Mouse (Mus musculus): ENCODE results near the gene Spag8.

Spag8 gene

DNA sequence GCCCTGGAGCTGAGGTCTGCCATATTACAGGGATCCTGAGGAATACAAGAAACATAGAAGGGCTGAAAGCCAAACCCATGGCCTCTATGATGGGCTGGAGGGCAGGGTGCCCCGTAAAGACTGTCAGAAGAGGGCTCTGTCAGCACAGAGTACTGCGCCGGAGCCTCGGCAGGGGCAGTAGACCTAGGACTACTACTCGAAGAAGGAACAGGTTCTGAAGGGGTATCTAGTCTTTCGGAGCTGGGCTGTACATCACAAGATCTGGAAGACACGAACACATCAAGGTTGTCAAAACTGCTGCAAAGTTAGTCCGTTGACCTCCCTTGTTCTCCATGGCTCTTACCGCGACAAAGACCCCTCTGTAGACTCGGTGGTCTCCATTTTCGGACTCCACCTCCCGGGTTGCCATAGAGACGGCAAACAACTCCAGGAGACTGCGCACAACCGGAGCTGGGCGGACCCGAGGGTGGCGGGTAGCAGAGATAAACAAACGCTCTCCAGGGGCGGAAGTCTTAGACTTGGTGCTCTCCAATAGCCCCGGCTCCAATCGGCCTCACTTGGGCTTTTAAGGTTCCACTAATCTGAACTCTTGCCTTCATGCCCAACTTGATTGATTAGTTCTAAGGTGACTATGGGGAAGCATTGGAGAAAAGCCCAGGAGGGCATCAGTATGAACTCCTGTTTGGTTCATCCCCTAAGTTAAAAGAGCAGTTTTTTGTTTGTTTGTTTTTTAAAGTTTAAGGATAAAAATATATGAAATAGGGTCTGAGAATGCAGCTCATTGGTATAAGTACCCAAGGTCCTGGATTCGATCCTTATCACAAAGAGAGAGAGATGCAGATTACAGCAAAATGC, at the start of gene Spag8:
Gene Spag8 (minus strand): TSS at position 434 of the 855 bp plus-strand sequence.
- DNase-seq, result no peak

DNA sequence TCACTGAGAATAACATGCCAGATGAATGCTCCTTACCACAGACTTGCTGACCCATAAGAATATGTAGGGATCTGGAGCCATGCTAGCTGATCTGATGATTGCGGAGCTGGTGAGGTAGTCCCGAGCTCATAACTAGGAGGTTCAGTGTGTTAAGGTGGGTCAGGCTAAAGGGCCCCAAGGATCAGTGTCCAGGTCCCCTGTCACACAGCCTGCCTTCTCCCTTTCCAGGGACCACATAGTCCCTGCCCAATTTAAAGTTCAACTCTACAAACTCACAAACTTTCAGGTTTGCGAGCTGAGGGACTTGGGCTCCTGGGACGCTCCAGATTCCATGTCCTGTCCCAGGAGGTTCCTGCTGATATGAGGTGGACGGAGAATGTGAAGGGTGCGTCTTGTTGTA, 47.3 kb upstream of the Spag8 start, which contains the start of gene Olfr70:
Gene Olfr70 (minus strand): TSS at position 101 of the 400 bp plus-strand sequence.
- DNase-seq, result no peak

DNA sequence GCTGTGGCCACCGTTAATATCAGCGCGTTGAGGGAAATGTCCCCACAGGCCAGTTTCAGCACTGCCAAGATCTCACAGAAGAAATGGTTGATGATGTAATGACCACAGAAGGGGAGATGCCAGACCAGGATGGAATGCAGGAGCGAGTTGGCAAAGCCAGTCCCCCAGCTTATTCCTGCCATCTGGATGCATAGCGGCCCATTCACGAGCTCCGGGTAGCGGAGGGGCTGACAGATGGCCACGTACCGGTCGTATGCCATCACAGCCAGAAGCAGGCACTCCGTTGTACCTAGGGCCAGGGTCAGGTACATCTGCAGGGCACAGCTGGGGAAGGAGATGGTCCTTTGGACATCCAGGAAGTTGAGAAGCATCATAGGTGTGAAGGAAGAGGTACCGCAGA, 43.2 kb upstream of the Spag8 start:
- DNase-seq, result peak; percentile 49

DNA sequence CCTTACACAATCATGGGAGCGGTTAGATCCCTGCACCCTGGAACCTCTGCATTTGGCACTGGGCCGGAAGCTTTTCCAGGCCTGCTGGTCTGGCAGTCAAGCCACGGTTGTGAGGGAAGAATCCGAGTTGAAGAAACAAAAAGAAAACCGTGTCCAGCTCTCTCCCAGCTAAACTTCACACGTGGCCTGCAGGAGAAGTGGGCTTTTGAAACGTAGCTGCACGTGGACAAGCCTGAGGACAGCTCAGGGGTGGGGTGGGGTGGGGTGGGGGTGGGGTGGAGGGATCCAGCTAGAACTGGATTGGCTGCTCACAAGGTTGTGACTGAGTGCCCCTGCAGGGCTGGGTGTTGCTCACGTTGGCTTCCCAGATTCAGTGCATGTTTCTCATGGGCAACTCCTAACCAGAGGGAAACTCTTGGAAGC, 41.9 kb upstream of the Spag8 start:
- no peak for DNase-seq

DNA sequence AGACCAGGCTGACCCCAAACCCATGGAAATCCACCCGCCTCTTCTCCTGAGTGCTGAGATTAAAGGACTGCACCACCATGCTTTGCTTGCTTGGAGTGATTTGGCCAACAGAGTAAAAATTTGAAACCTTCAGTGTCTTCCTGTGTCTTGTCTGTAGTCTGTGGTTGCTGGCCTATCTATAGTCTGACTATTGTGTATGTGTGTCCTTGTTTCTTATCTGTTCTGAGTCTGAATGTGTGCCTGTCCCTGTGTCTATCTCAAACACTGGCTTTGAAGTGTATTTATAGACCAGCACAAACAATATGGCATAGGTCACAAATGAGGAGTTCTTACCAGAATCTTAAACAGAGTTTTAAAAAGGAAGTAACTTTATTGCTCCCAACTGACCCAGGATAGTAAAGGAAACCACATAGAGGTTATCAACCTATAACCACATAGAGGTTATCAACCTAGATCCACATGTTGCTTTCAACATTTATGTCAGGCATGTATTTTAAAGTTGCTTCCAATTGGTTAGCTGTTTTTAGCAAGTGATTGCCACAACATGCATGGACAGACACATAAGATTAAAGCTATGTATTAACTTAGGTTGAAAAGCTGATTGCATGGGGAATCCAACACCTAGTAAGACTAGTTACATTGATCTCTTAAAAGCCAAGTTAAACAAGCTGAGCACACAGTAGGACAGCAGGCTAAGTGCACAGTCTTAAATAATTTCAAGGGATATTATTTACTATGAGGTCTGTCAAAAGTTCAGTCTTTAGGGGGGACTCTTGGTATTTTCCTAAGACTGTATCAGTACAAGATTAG, 41.2 kb upstream of the Spag8 start:
- no peak for DNase-seq

DNA sequence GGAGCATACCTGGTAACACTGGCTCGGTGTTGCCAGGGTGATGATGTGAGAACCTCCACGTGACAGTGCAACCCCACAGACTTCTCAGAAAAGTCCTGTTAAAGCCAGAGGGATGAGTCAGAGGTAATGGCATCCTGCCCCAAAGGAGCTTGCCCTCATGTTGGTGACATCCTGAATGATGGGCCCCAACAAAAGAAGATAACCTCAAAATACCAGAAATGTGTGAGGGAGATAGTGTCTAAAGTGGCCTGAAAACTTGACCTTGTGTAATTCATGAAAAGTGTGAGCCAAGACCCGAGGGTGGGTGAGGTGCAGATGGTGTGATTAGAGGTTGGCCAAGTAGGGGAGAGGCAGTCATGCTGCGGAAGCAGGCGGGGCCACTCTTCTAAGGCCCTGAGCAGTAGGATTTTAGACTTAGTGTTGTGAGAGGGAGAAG, 40.4 kb upstream of the Spag8 start:
- DNase-seq, result no peak

DNA sequence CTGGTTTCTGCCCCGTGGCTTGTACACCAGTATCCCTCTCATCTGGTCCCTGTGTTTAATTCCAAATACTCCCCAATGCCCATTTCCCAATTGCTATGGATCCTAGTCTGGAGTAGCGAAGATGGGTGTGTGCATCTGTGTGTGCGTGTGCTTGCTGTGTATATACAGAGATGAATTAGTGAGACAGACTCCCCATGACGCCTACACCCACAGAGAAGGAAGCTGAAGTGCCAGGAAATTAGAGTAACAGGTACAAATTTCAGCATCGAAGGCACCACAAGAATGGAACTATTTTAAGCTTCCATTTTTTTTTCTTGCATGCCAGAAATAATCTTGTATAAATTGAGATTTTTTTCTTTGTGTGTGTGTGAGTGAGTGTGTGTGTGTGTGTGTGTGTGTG, 37.6 kb upstream of the Spag8 start:
- no peak for DNase-seq

DNA sequence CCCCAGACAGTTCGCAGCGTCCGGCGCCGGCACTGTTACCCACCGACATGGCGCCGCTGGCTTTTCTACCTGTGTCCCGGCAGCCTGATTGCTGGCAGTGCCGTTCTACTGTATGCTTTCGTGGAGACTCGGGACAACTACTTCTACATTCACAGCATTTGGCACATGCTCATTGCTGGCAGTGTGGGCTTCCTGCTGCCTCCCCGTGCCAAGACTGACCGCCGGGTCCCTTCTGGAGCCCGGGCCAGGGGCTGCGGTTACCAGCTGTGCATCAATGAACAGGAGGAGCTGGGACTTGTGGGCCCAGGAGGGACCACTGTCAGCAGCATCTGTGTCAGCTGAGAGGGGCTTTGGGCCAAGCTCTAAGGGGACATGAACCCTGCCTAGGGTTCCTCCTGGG, 36.6 kb upstream of the Spag8 start:
- no peak for DNase-seq

DNA sequence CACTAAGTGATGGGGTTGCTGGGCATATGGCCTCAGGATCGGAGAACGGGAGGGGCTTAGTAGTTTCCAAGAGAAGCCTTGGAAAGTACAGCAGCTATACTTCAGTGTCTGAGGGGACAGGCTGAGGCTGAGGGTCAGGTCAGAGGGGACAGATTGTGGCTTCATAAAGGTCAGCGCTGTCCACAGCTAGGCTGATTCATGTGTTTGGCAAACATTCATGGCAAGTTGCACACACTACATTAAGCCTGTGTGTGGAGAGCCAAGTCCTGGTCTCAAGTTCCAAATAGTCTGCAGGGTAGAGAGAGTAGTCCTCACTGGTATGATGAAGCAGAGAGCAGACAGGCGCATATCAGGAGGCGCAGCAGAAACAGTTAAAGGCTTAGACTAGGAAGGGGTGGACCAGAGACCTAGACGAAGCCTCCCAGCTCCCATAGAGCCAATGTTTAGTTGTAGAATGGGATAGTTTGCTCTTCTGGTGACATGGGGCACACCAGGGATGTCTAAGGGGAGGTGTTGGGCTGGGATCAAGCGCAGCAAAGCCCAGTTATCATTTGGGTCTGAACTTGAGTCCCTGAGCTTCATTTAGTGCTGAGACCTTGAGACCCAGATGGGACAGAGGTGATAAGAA, 26.1 kb upstream of the Spag8 start:
- no peak for DNase-seq

DNA sequence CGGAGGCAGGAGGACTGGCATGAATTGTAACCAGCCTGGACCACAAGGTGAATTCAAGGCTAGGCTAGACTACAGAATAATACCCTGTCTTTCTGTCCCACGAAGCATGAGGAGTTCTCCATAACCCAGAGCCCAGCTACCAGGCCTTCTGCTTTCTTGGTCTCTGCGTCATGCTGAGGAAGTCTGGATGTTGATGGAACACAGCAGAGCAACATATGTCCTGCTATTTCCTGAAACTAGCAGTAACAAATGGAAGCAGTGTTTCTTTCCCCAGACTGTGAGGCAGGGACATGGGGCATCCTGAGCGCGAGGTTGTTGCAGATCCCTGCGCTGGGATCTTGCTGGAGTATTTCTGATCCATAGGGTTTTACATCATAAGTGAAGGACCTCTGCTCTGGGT, 25.1 kb upstream of the Spag8 start:
- no peak for DNase-seq

DNA sequence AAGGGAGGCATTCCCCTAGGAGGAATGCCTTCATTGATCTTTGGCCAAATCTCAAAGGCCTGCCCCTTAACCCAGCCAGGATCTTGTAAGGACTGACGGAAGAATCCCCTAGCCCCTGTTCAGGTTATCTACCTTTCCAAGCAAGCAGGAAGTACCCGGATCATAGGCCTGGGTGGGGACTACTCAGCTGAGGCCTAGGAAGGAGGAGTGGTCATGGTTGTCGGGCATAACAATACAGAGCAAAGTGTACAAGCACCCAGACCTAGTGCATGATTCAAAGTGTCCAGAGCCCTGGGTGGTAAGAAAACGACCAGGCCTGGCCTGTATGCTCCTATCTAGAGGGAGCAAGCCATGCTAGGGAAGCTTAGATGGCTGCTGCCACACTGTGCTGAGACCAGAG, 22.2 kb upstream of the Spag8 start:
- no peak for DNase-seq

DNA sequence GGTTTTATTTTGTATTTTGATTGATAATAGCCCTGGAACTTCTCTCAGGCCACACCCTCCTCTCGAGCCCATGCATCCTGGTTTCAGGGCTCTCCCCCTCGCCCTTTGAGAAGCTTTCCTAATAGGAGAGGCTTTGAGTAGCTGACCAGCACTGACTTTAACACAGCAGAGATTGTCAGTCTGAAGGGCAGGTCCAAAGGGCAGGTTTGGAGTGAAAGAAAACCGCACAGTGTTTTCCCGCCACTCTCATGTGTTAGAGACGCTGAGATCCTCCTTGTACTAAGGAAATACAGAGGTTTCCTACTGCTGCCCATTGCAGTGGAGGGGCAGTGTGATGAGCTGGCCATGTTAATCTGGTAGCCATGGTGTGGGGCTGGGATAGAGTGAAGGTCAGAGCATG, 21.6 kb upstream of the Spag8 start:
- DNase-seq, result no peak

DNA sequence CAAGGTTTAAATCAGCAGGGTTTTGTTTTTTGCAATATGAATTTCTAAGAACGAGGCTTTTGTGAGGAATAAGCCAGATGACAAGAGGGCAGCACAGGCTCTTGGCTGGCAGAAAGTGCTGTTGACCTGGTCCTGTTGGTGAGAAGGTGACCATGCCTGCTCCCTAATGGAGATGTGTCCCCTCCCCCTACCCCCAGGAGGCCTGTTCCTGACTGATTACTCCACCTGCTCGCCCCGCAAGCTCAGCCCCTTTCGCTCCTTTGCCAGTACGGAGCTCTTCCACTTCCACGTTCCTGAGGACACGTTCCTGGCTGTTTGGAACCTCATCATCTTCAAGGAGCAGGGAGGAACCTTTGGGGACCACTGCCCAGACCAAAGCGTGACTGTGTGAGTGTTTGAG, 20.3 kb upstream of the Spag8 start:
- DNase-seq, result no peak

DNA sequence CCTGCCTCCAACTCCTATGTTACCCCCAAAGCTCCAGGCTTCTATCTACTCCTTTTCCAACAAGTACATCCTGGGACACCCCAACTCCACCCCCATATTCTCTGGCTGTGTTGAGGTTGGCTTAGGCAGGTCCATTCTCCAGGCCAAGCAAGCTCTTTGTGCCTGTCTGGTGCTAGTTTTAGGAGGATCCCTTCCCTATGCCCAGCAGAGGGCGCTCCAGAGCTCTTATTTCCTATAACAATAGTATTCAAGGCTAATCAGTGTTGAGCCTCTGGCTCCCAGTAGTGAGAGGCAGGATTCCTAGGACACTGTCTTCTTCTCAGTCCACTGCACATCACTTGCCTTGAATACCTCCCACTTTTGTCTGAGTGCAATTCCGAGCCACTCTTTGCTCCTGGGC, 18.7 kb upstream of the Spag8 start:
- DNase-seq, result peak; percentile 84

DNA sequence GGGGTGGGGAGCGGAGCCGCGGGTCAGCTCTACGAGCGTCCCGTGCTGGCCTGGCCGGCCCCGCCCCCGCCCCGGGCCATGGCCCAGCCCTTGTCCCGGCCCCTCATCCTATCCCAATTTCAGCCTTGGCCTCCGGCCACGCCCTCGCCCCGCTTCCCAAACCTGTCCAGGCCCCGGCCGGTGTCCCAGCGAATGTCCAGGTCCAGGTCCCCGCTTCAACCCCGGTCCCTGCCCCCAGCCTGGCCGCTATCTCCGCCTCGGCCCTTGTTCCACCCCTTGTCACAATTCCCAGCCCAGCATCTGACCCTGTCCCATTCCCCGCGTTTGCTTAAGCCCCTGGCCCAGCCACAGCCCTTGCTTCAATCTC, 16.0 kb upstream of the Spag8 start:
- DNase-seq, result peak; percentile 72

DNA sequence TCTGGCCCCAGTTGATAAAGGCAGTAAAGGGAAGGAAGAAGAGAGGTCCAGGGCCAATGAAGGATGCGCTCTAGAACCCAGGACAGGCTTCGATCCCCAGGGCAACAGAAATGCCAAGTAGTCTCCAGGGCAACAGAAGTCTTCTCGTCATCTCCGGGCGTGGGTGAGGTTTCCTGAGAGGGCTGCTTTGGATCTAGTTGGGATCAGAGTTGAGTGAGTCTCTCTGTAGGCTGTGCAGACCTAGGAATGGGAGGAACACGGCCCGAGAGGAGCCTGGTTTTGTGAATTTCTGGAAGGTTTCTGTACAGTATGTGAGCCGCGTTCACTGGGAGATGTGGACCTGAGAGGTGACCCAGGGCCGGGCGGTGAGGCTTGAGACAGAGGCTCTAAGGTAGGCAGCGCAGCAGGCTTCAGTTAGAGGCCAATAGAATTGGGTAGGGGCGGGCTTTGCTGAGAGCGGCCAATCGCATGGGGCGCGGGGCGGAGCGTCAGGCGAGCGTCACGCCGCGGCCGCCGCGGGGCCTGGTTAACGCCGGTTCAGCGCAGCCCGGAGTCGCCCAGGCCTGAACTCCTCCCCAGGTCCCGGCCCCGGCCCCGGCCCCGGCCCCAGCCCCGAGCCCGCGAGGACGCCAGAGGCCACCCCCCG, 15.5 kb upstream of the Spag8 start, which contains the start of the genes Tmem8b and Fam221b:
Gene Tmem8b (plus strand): TSS at position 190 of the 646 bp plus-strand sequence.
Gene Fam221b (minus strand): TSS at position 364 of the 646 bp plus-strand sequence.
- DNase-seq, result peak; percentile 90

DNA sequence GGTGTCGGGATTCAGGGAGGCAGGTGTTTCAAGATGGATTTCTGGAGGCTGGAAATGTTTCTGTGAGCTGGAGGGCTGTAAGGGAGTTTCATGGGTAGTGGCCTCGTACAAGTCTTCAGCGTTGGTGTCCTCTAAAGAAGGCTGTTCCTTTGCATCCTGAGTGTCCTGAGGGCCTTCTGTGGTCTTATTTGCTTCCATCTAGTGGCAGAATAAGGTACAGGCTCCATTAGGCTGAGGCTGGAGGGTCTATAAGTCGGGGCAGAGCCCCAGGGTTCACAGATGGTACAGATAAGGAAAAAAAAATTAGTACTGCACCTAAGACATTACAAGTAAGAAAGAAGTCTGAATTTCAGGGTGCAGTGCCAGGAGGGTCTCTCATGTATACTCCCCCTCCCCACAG, 13.0 kb upstream of the Spag8 start:
- no peak for DNase-seq

DNA sequence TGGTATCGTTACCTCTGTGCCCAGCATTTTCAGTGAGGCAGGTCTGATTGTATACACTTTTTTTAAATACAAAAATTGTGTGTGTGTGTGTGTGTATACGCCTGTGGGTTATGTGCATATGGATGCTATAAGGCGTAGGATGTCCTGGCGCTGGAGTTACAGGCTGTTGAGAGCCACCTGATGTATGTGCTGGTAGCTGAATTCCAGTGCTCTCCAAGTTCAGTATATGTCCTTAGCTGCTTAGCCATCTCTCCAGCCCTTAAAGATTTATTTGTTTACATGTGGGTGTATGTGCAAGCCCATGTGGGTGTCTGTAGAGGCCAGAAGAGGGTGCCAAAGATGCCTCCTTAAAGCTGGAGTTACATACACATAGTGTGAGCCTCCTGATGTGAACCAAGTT, 3.8 kb upstream of the Spag8 start:
- DNase-seq, result no peak

DNA sequence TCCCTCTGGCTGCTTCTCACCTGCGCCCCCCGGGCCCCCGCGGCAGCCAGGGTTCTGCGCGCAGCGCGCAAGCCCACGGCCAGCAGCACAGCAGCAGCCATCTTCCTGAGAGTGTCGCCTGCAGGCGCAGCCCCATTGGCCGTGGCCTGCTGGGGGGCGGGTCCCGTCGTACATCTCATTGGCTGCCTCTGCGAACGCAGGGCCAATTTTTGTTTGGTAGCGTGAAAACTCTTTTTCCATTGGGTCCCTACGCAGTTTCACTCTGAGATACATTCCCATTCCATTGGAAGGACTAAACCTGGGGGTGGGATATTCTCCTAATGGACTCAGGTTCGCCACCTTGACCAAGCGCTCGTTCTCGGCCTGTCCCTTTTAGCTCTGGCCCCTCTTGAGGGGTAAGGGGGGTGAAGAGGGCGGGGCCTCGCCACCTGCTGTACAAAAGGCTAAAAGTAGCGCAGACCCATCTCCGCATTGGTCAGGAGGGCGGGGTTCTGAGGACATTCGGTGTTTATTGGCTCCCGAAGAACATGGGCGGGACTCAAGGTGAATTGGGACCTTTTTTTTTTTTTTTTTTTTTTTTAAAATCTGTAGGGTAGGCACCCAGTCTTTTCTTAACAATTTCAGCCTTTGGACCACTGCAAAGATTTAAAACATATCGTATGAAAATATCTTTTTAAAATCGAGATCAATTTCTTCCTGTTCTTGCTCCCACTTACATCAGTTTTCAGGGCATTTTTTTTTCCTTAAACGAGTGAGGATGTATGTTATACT, 3.1 kb upstream of the Spag8 start, which contains the start of gene Hint2:
Gene Hint2 (minus strand): TSS at position 128 of the 771 bp plus-strand sequence.
- DNase-seq, result peak; percentile 98

DNA sequence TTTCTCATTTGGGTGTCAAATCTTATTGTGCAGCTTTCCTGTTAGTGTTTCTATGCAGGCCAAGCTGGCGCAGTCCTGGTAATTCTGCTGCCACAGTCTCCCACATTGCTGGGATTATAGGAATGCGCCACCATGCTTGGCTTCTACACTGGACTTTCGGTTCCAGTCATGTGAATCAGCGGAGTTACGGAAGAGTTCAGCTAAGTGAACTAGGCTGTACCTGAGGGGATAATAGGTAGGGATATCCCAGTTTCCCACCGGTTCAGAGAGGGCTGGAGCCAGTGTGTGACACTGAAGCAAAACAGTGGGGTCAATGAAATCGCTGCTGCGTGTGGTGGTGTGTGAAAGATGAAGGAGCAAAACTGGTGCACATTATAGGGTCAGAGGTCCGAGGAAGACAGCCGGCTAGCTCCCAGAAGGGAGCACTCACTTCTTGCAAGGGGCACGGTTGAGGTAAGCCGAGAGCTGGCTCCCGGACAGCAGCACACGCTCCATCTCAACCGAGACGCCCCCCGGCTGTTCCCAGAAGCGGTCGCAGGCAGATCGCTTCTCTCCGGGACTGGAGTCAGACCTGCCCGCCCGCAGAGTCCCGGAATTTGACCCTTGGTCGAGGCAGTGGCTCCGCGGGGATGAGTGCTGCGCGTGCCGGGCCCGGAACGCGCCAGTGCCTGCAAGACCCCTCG, 2.4 kb upstream of the Spag8 start:
- no peak for DNase-seq

DNA sequence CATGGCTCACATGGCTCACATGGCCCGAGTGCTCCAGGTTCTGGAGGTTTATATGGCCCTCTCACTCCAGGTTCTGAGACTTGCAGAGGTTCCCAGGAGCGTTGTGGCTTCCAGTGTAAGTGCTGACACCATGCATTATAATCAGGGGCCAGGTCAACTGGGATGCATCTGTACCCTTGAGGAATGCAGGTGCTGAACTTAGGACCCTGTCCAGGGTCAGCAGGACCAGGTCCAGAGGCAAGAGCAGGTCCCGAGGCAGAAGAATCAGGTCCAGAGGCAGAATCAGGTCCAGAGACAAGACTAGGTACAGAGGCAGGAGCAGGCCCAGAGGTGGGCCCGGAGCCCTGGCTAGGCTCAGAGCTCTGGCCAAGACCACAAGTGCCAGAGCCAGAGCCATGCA, 668 bp downstream of the Spag8 start:
- no peak for DNase-seq

Data from cerebellum, adult 11 months (tissue).